Mouse (Mus musculus): ENCODE results near the gene Slc5a5. TPM values are rescaled to one million over a fixed set of nuclear protein-coding genes. Genes with fewer than 3 reads are reported as not detected.

Gene Slc5a5
- polyA plus RNA-seq, 1 experiment from 2014 or later, result 1.9 TPM

DNA sequence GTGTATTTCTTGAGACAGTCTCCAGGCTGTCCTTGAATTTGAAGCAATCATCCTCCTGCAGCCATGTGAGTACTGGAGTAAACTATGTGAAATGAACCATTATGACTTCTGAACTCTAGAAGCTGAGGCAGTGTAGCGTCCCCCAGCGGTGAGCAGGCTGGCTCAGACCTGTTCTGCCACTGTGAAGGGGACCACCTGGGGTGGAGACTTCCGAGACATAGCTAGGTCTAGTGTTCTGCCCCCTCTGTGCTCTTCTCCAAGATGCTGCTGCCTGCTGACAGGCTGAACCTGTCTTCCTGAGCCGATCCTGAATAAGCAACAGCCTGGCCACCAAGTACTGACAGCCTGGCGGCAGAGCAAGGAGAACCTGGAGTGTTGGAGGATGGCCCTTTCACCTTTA, 47.4 kb downstream of the Slc5a5 start:
- Histone ChIP-seq H3K9me3 (no peaks in the 10 kb centered on the region), H3K9ac (no peak overlapping the region), H3K27ac (replicated peaks) (no peak overlapping the region), H3K4me3 (no peak overlapping the region), H3K4me1 (replicated peaks) (peaks cover 9% of the 10 kb centered on the region), H3K4me2 (no peak overlapping the region), H3K27me3 (no peaks in the 10 kb centered on the region), H3K36me3 (no peaks in the 10 kb centered on the region)
- ATAC-seq (ENCODE audit: low FRiP score, low read depth), result no peak
- WGBS, result 45% methylated on average over 5 of the region's 5 CpGs

GRCm38 (mm10) chr8:70844523-70844922, 48.0 kb downstream of the Slc5a5 start:
- Histone ChIP-seq H3K4me1 (replicated peaks) (peaks cover 12% of the 10 kb centered on the region), H3K4me2 (no peak overlapping the region), H3K4me3 (no peak overlapping the region), H3K9ac (no peak overlapping the region), H3K36me3 (no peaks in the 10 kb centered on the region), H3K9me3 (no peaks in the 10 kb centered on the region), H3K27ac (replicated peaks) (no peak overlapping the region), H3K27me3 (no peaks in the 10 kb centered on the region)
- 5% methylated on average over 6 of the region's 6 CpGs for WGBS
- ATAC-seq (ENCODE audit: low FRiP score, low read depth), result no peak

DNA sequence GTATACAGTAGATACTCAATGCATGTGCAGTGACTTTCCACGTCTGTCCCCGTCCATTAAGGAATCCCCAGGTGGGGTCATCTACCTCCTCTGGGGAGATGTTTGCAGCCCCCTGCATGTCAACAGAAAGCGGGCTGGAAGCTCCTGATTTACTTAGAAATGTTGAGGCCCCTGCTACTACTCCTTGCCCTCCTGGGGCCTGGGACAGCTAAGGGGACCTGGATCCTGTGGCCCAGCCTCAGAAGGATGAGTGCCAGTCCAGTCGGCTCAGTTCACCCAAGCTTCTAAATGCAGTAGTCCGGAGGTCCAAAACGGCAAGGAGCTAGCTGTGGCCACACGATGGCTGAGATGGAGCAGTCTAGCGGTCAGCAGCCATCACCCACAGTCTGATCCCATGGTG, 48.6 kb downstream of the Slc5a5 start:
- Histone ChIP-seq H3K27me3 (no peaks in the 10 kb centered on the region), H3K9ac (no peak overlapping the region), H3K36me3 (no peaks in the 10 kb centered on the region), H3K4me2 (no peak overlapping the region), H3K9me3 (no peaks in the 10 kb centered on the region), H3K4me1 (replicated peaks) (peaks cover 12% of the 10 kb centered on the region), H3K4me3 (no peak overlapping the region), H3K27ac (replicated peaks) (no peak overlapping the region)
- WGBS, result 86% methylated on average over 8 of the region's 8 CpGs
- ATAC-seq (ENCODE audit: low FRiP score, low read depth), result no peak

DNA sequence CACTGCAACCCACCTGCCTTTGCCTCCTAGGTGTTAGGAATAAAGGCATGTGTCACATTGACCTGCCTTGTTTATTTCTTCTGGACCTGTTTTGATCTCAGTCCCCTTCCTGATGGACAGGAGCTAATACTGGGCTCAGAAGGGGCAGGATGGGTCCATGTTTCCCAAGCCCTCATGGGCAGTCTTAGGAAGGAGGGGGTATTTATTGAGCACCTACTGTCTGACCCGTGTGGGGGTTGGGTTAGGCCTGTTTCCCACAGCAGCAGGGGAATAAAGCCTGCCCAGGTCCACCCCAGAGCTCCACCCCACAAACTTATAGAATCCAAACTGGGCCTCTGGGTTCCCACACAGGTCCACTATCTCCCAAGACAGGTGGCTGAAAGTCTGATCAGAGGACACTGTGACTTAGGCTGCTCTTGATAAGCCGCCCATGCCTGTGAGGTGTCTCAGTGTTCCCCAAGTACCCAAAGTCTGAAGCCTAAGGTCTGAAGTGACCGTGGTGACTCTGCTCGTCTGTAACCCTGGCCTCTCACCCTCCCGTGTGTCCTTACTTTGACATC, 49.3 kb downstream of the Slc5a5 start:
- Histone ChIP-seq H3K9ac (no peak overlapping the region), H3K36me3 (no peaks in the 10 kb centered on the region), H3K27me3 (no peaks in the 10 kb centered on the region), H3K4me2 (no peak overlapping the region), H3K27ac (replicated peaks) (no peak overlapping the region), H3K4me1 (replicated peaks) (peaks cover 17% of the 10 kb centered on the region), H3K4me3 (no peak overlapping the region), H3K9me3 (no peaks in the 10 kb centered on the region)
- WGBS, result 83% methylated on average over 5 of the region's 5 CpGs
- ATAC-seq (ENCODE audit: low FRiP score, low read depth), result no peak

DNA sequence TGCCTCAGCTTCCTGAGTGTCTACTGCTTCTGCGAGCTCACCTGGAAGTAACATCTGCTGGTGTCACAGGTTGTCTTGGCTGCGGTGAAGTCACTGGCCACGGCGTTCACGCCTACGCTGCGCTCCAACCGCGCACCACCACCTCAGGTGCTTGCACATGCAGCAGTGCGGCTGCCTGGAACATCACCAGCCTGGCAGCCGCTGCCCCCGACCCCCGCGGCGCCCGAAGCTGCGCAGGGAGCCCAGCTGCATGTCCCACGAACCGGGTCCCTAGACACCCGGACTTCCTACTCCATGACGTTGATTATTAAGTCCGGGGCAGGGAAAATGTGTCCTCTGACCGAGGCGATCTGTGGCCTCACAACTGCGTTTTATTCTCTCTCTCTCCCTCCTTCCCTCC, 50.1 kb downstream of the Slc5a5 start:
- 72% methylated on average over 25 of the region's 25 CpGs for WGBS
- H3K4me1 ChIP-seq (replicated peaks), result peaks cover 18% of the 10 kb centered on the region
- no peak overlapping the region for H3K4me3 ChIP-seq
- H3K4me2 ChIP-seq, result no peak overlapping the region
- H3K9ac ChIP-seq, result no peak overlapping the region
- H3K9me3 ChIP-seq, result no peaks in the 10 kb centered on the region
- H3K27ac ChIP-seq (replicated peaks), result no peak overlapping the region
- no peak for ATAC-seq (ENCODE audit: low FRiP score, low read depth)
- no peaks in the 10 kb centered on the region for H3K36me3 ChIP-seq
- H3K27me3 ChIP-seq, result no peaks in the 10 kb centered on the region

DNA sequence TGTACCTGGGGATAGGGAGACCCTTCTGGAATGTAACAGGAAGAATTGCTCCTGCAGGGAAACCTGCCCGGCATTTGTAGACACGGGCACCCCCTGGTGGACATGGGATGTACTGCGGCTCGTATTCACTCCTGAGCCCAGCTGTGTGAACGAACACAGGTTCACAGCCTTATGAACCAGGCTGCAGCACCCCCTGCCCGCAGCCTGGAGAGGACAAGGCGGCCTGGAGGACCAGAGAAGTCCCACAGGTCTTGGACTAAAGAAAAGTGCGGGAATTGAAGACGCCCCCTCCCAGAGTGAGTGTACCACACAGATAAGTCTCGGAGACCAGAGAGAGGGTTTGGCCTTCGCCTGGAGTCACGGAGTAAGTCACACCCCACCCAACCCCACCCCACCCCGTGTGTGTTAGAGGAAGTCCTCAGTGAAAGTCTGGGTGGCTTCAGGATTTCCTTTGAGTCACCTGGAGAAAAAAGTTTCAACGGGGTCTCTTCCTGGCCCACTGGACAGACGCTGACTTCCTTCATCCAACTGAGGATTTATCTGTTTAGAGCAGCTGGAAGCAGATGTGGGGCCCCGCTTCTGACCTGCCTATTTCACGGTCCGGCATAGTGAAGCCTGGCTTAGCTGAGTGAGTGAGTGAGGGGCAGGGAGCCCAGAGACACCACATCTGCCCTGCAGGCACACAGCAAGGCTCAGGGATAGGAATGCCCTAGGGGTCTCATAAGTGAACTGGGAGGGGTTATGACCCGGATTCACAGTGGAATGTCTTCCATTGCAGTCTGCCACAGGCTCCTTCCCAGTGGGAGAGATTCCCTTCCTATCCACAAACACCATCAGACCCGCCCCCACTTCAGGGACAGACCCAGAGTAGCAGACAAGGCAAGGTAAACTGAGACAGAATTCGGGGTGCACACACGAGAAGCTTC, 51.1 kb downstream of the Slc5a5 start:
- no peaks in the 10 kb centered on the region for H3K36me3 ChIP-seq
- WGBS, result 41% methylated on average over 22 of the region's 22 CpGs
- H3K4me2 ChIP-seq, result no peak overlapping the region
- ATAC-seq (ENCODE audit: low FRiP score, low read depth), result no peak
- H3K9me3 ChIP-seq, result no peaks in the 10 kb centered on the region
- 0 out of 2 replicates have a peak overlapping the region, but pooled peaks have one; percentile 14 for H3K27ac ChIP-seq (replicated peaks)
- no peak overlapping the region for H3K4me3 ChIP-seq
- peaks cover 18% of the 10 kb centered on the region for H3K4me1 ChIP-seq (replicated peaks)
- H3K9ac ChIP-seq, result no peak overlapping the region
- H3K27me3 ChIP-seq, result no peaks in the 10 kb centered on the region

DNA sequence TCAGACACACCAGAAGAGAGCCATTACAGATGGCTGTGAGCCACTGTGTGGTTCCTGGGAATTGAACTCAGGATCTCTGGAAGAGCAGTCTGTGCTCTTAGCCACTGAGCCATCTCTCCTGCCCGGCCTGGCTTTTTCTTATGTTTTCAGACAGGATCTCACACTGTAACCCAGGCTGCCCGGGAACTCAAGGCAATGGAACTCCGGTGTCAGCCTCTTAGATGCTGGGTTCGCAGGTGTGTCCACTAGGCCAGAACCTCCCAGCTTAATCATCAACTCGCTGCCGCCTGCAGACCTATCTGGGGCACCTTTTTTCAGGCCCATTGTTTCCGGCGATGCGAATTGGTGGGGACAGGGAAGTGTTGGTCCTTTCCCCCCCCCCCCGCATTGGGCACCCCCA, 52.0 kb downstream of the Slc5a5 start:
- no peaks in the 10 kb centered on the region for H3K27me3 ChIP-seq
- no peak overlapping the region for H3K4me3 ChIP-seq
- no peaks in the 10 kb centered on the region for H3K9me3 ChIP-seq
- H3K4me1 ChIP-seq (replicated peaks), result peaks cover 18% of the 10 kb centered on the region
- 60% methylated on average over 10 of the region's 10 CpGs for WGBS
- no peak overlapping the region for H3K9ac ChIP-seq
- H3K27ac ChIP-seq (replicated peaks), result 0 out of 2 replicates have a peak overlapping the region, but pooled peaks have one; percentile 14
- ATAC-seq (ENCODE audit: low FRiP score, low read depth), result no peak
- no peak overlapping the region for H3K4me2 ChIP-seq
- no peaks in the 10 kb centered on the region for H3K36me3 ChIP-seq

DNA sequence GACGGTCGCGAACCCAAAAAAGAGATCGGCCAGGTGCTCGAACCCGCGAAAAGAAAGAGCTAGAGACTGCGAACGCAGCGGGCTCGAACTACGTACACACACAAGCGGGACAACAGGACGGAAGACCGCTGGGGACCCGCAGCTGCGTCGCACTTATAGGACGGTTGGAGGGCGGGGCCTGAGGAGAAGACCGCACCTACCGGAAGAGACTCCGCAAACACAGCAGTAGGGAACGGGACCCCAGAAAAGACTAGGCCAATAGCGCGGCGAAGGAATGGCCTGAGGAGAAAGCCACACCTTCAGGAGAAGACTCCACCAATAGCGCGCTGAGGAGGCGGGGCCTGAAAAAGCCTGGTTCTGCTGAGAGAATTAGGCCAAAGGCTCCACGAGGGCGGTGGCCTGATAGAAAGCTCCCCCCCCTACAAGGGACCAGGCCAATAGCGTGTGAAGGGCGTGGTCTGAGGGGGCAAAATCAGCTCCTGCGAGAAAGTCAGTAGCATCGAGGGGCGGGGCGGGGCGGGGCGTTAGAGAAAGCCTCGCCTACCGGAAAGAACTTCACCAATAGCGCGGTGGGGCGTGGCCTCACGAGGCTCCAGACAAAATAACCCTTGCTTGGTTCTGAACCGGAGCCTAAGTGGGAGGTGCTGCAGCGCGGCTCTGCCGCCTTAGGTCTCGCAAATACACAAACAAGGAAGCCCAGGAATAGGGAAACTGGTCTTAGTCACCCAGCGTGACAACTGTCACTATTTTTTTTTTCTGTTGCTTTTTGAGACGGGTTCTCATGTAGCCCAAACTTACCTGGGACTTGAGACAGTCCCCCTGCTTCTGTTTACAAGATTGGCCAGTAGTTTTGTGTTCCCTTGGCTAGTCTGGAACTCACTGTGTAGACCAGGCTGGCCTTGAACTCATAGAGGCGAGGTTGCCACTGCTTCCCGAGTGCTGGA, 52.9 kb downstream of the Slc5a5 start, which contains the start of gene Arrdc2:
TSS of gene Arrdc2 (minus strand) at position 313 of the 944 bp plus-strand sequence.
- Histone ChIP-seq H3K4me3 (peak within 1 kb of the TSS; percentile 62), H3K36me3 (no peaks in the 10 kb centered on the region), H3K27me3 (no peaks in the 10 kb centered on the region), H3K9ac (peak within 1 kb of the TSS; percentile 67), H3K27ac (replicated peaks) (peak within 1 kb of the TSS; percentile 92), H3K9me3 (no peaks in the 10 kb centered on the region), H3K4me2 (peak within 1 kb of the TSS; percentile 77), H3K4me1 (replicated peaks) (peaks cover 18% of the 10 kb centered on the region)
- 2% methylated on average over 55 of the region's 55 CpGs for WGBS
- ATAC-seq (ENCODE audit: low FRiP score, low read depth), result peak; percentile 97

DNA sequence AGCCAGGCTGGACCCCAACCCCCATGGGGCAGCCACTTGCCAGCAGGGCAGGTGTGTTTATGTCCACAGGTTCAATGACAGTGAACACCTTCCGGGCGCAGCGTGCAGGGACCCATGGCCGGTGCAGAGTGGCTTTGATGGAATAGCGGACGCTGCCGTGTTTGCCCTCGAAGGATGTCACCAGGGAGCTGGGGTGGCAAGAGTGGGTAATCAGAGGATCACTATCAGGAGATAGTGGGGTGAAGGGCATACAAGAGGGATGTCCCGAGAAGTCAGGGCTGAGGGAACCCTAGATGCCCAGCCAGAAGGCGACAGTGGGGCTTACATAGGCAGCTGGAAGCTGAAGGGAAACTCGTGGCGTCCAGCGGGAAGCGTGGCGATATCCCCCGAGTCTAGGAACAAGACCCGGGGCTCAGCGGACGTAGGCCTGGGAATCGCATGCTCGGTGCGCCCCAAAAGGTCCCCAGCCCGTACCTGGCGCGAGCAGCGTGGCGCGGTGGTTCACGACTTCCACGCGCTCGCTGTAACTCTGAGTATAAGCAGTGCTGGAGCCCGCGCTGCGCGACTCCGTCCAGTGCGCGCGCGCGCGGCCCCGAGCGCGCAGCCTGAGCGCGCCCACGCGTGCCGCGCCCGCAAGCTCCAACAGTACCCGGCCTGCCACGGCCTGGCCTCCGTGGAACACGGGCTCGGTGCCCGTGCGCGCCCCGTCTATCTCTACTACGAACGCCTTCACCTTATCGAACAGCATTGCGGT, 53.7 kb downstream of the Slc5a5 start:
- 3% methylated on average over 66 of the region's 66 CpGs for WGBS
- H3K9ac ChIP-seq, result peak overlapping the region; percentile 67
- H3K36me3 ChIP-seq, result no peaks in the 10 kb centered on the region
- peak overlapping the region; percentile 92 for H3K27ac ChIP-seq (replicated peaks)
- H3K4me2 ChIP-seq, result peak overlapping the region; percentile 77
- H3K27me3 ChIP-seq, result no peaks in the 10 kb centered on the region
- peak overlapping the region; percentile 62 for H3K4me3 ChIP-seq
- no peaks in the 10 kb centered on the region for H3K9me3 ChIP-seq
- ATAC-seq (ENCODE audit: low FRiP score, low read depth), result peak; percentile 49
- peaks cover 18% of the 10 kb centered on the region for H3K4me1 ChIP-seq (replicated peaks)

DNA sequence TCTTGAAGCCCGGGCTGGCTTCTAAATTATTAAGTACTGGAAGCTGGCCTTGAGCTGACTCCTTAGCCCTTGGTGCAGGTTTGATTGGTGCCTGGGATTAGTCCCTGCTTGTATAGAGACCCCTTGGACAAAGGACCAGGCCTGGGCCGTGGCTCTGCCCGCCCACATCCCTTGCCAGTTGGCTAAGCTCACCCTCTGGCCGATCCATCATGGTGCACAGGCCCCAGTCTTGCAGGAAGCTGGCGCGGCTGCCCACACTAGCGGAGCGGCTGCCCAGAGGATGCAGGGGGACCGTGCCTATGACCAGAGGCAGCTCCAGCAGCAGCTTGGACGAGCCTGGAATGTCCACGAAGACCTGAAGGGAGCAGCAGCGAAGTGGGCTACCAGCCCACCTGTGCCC, 55.9 kb downstream of the Slc5a5 start:
- no peak overlapping the region for H3K4me2 ChIP-seq
- H3K9ac ChIP-seq, result no peak overlapping the region
- 90% methylated on average over 12 of the region's 12 CpGs for WGBS
- no peak for ATAC-seq (ENCODE audit: low FRiP score, low read depth)
- H3K36me3 ChIP-seq, result no peaks in the 10 kb centered on the region
- no peak overlapping the region for H3K4me3 ChIP-seq
- no peaks in the 10 kb centered on the region for H3K27me3 ChIP-seq
- H3K27ac ChIP-seq (replicated peaks), result no peak overlapping the region
- peaks cover 18% of the 10 kb centered on the region for H3K4me1 ChIP-seq (replicated peaks)
- H3K9me3 ChIP-seq, result no peaks in the 10 kb centered on the region

DNA sequence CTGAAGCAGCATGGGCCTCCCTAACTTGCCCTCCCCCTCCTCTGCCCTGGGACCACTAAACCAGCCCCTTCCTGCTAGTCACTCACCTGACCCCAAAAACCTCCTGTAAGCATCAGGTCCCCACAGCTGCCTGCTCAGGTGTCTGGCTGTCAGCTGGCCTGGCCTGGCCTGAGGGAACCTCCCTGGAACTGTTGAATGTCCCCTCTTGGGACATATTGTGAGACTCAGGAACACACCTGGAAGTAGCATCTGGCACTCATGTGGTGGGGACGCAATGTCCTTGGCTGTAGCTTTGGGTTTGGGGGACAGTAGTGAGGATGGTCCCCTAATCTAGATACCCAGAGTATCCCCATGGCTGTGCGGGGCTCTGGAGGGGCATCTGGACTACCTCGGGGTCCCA, 58.5 kb downstream of the Slc5a5 start:
- no peaks in the 10 kb centered on the region for H3K36me3 ChIP-seq
- ATAC-seq (ENCODE audit: low FRiP score, low read depth), result no peak
- no peaks in the 10 kb centered on the region for H3K27me3 ChIP-seq
- H3K4me3 ChIP-seq, result no peak overlapping the region
- no peak overlapping the region for H3K4me2 ChIP-seq
- H3K9ac ChIP-seq, result no peak overlapping the region
- no peak overlapping the region for H3K27ac ChIP-seq (replicated peaks)
- H3K4me1 ChIP-seq (replicated peaks), result peaks cover 6% of the 10 kb centered on the region
- WGBS, result 93% methylated on average over 3 of the region's 3 CpGs
- no peaks in the 10 kb centered on the region for H3K9me3 ChIP-seq
